Mouse (Mus musculus): Measurements from ENCODE around the gene Dcaf7. TPM values are rescaled to one million over a fixed set of nuclear protein-coding genes. Genes with fewer than 3 reads are reported as not detected.

Gene Dcaf7
- 15.9 and 16.9 TPM in 2 replicates for polyA plus RNA-seq (2011; ENCODE audit: insufficient read depth, insufficient read length, low replicate concordance, missing spikeins)

DNA sequence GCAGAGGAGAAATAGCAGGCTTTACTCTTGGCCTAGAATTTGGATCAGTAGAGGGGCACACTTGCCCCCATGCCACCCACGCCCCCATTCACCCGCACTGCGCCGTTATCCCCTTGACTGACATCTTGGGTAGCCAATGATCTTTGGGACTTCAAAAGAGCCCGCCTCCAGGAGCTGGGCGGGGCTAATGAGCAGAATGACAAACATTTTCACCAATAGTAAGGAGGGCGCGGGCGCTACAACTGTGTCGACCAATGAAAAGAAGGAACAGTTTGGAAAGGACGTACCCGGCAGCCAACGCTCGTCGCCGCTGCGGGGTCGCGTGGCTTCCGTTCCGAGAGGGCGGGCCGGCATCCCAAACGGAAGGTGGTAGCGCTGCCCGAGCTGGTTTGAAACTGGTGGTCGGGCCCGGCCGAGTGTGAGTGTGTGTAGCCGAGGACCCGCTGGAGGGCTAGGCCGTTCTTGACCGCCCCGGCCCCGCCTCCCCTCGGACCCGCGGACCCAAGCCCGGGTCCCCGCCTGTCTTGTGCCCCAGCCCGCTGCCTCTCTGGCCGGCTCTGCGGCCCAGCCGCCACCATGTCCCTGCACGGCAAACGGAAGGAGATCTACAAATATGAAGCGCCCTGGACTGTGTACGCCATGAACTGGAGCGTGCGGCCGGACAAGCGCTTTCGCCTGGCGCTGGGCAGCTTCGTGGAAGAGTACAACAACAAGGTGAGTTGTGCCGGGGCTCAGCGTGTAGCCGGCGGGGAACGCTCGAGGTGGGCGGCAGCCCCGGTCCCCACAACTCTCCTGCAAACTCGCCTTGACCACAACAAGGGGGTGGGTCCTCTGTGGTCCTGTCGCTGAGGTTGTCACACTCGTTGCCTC lies at the start of gene Dcaf7:
Dcaf7 (plus strand) TSS at position 325 of the 870 bp plus-strand sequence.
- H3K27ac ChIP-seq (ENCODE audit: control insufficient read depth, insufficient read depth, low read depth, low read length, poor library complexity) = peak within 1 kb of the TSS; percentile 83
- WGBS = under 1% methylated on average over 66 of the region's 66 CpGs
- no peak for TF ChIP-seq CTCF (IDR thresholded peaks at IDR 0.05; ENCODE audit: control insufficient read depth, insufficient read depth, low read length)
- peak; percentile 78; the same call in 1 of the 2 replicates for TF ChIP-seq POLR2A (IDR thresholded peaks at IDR 0.05; ENCODE audit: borderline replicate concordance, control insufficient read depth, low read depth, low read length)
- peak within 1 kb of the TSS; percentile 94 for H3K4me3 ChIP-seq (replicated peaks; ENCODE audit: control insufficient read depth, low read depth, low read length)
- peaks cover 1% of the 10 kb centered on the region; the same call in 1 of the 2 replicates for H3K4me1 ChIP-seq (ENCODE audit: control insufficient read depth, insufficient read depth, low read length)

- no peak overlapping the region for H3K4me3 ChIP-seq (replicated peaks; ENCODE audit: control insufficient read depth, low read depth, low read length)
- no peak for TF ChIP-seq POLR2A (IDR thresholded peaks at IDR 0.05; ENCODE audit: borderline replicate concordance, control insufficient read depth, low read depth, low read length)
- TF ChIP-seq CTCF (IDR thresholded peaks at IDR 0.05; ENCODE audit: control insufficient read depth, insufficient read depth, low read length) = no peak
- 64% methylated on average over 6 of the region's 6 CpGs for WGBS
- H3K27ac ChIP-seq (ENCODE audit: control insufficient read depth, insufficient read depth, low read depth, low read length, poor library complexity) = no peak overlapping the region
- H3K4me1 ChIP-seq (ENCODE audit: control insufficient read depth, insufficient read depth, low read length) = peaks cover 1% of the 10 kb centered on the region; the same call in 1 of the 2 replicates
Observed at GRCm38 (mm10) chr11:105987446-105987845, 49.2 kb upstream of the Dcaf7 start.

DNA sequence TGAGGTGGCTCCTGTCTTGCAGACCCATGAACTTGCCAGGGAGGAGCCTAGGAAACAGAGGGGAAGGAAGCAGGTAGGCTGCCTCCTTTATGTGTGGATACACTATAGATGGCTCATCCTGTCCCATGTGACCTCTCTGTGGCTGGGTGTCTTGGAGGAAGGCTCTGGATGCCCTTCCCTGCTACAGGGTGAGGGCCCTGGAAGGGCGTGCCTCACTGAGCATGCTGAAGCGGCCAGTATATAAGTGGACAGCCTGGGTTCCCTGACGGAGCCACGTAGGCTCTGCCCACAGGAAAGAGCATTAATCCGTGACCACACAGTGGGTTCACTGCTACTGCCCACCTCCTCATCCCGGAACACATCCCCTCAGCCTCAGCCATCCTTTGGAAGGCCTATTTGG lies 47.2 kb upstream of the Dcaf7 start:
- 75% methylated on average over 6 of the region's 6 CpGs for WGBS
- Histone ChIP-seq H3K4me1 (ENCODE audit: control insufficient read depth, insufficient read depth, low read length) (peaks cover 1% of the 10 kb centered on the region; the same call in 1 of the 2 replicates), H3K27ac (ENCODE audit: control insufficient read depth, insufficient read depth, low read depth, low read length, poor library complexity) (no peak overlapping the region), H3K4me3 (replicated peaks; ENCODE audit: control insufficient read depth, low read depth, low read length) (no peak overlapping the region)
- TF ChIP-seq POLR2A (IDR thresholded peaks at IDR 0.05; ENCODE audit: borderline replicate concordance, control insufficient read depth, low read depth, low read length) = no peak
- TF ChIP-seq CTCF (IDR thresholded peaks at IDR 0.05; ENCODE audit: control insufficient read depth, insufficient read depth, low read length) = no peak

- Histone ChIP-seq H3K4me1 (ENCODE audit: control insufficient read depth, insufficient read depth, low read length) (peaks cover 1% of the 10 kb centered on the region; the same call in 1 of the 2 replicates), H3K4me3 (replicated peaks; ENCODE audit: control insufficient read depth, low read depth, low read length) (no peak overlapping the region), H3K27ac (ENCODE audit: control insufficient read depth, insufficient read depth, low read depth, low read length, poor library complexity) (peak overlapping the region; percentile 24; the same call in 1 of the 2 replicates)
- WGBS = 20% methylated on average over 2 of the region's 2 CpGs
- no peak for TF ChIP-seq POLR2A (IDR thresholded peaks at IDR 0.05; ENCODE audit: borderline replicate concordance, control insufficient read depth, low read depth, low read length)
- TF ChIP-seq CTCF (IDR thresholded peaks at IDR 0.05; ENCODE audit: control insufficient read depth, insufficient read depth, low read length) = no peak
Observed at GRCm38 (mm10) chr11:105990231-105990630, 46.4 kb upstream of the Dcaf7 start.

GRCm38 (mm10) chr11:105994375-105994774 lies 42.3 kb upstream of the Dcaf7 start, which contains the start of gene Ace3:
TSS of gene Ace3 (plus strand) at chr11:105994675.
- no peaks in the 10 kb centered on the region for H3K4me1 ChIP-seq (ENCODE audit: control insufficient read depth, insufficient read depth, low read length)
- 92% methylated on average over 3 of the region's 3 CpGs for WGBS

DNA sequence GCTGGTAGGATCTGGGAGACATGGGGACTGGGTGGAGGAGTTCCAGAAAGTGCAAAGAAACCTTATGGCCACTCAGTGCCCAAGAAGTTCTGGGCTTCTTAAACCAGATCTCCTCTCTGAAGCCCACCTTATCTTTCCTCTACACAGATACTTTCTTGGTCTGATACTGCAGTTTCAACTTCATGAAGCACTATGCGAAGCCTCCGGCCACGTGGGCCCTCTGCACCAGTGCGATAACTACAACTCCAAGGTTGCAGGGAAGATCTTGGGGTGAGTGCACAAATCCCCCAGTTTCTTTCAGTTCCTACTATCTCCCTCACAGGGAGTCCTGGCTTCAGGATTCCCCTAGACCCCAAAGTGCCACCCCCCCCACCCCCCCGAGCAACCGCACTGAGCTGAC lies 36.6 kb upstream of the Dcaf7 start:
- H3K4me3 ChIP-seq (replicated peaks; ENCODE audit: control insufficient read depth, low read depth, low read length) = no peak overlapping the region
- 84% methylated on average over 6 of the region's 6 CpGs for WGBS
- H3K4me1 ChIP-seq (ENCODE audit: control insufficient read depth, insufficient read depth, low read length) = no peaks in the 10 kb centered on the region
- TF ChIP-seq POLR2A (IDR thresholded peaks at IDR 0.05; ENCODE audit: borderline replicate concordance, control insufficient read depth, low read depth, low read length) (no peak), CTCF (IDR thresholded peaks at IDR 0.05; ENCODE audit: control insufficient read depth, insufficient read depth, low read length) (no peak)
- no peak overlapping the region for H3K27ac ChIP-seq (ENCODE audit: control insufficient read depth, insufficient read depth, low read depth, low read length, poor library complexity)

More at GRCm38 (mm10) chr11:105994375-105994774, 42.3 kb upstream of the Dcaf7 start, which contains the start of gene Ace3:
- no peak for TF ChIP-seq CTCF (IDR thresholded peaks at IDR 0.05; ENCODE audit: control insufficient read depth, insufficient read depth, low read length)
- TF ChIP-seq POLR2A (IDR thresholded peaks at IDR 0.05; ENCODE audit: borderline replicate concordance, control insufficient read depth, low read depth, low read length) = no peak
- no peak within 1 kb of the TSS for H3K27ac ChIP-seq (ENCODE audit: control insufficient read depth, insufficient read depth, low read depth, low read length, poor library complexity)
- H3K4me3 ChIP-seq (replicated peaks; ENCODE audit: control insufficient read depth, low read depth, low read length) = no peak within 1 kb of the TSS

- no peak for TF ChIP-seq POLR2A (IDR thresholded peaks at IDR 0.05; ENCODE audit: borderline replicate concordance, control insufficient read depth, low read depth, low read length)
- no peak overlapping the region for H3K27ac ChIP-seq (ENCODE audit: control insufficient read depth, insufficient read depth, low read depth, low read length, poor library complexity)
- H3K4me3 ChIP-seq (replicated peaks; ENCODE audit: control insufficient read depth, low read depth, low read length) = no peak overlapping the region
- no peaks in the 10 kb centered on the region for H3K4me1 ChIP-seq (ENCODE audit: control insufficient read depth, insufficient read depth, low read length)
- WGBS = 17% methylated on average over 4 of the region's 4 CpGs
Observed at GRCm38 (mm10) chr11:106001718-106002117, 35.0 kb upstream of the Dcaf7 start.

- Histone ChIP-seq H3K4me3 (replicated peaks; ENCODE audit: control insufficient read depth, low read depth, low read length) (no peak overlapping the region), H3K27ac (ENCODE audit: control insufficient read depth, insufficient read depth, low read depth, low read length, poor library complexity) (no peak overlapping the region), H3K4me1 (ENCODE audit: control insufficient read depth, insufficient read depth, low read length) (no peaks in the 10 kb centered on the region; the same call in 1 of the 2 replicates)
- TF ChIP-seq CTCF (IDR thresholded peaks at IDR 0.05; ENCODE audit: control insufficient read depth, insufficient read depth, low read length) = no peak
- no peak for TF ChIP-seq POLR2A (IDR thresholded peaks at IDR 0.05; ENCODE audit: borderline replicate concordance, control insufficient read depth, low read depth, low read length)
- 82% methylated on average over 1 of the region's 1 CpGs for WGBS
Observed at GRCm38 (mm10) chr11:106004576-106004975, 32.1 kb upstream of the Dcaf7 start.
